Mouse (Mus musculus) gastrocnemius, postnatal 14 days (tissue): ENCODE measurements around the gene Gm7075. TPM values are rescaled to one million over a fixed set of nuclear protein-coding genes. Genes with fewer than 3 reads are reported as not detected.
"Not testable (repeated sequence)": the region's sequence is repeated elsewhere in the genome, so short reads cannot be mapped to it uniquely, and the experiment has no call there.

Source experiments
- DNase-seq: peaks from one replicate; pipeline ENCODE4 v3.0.0; 2021; ENCODE audit warnings: mixed read lengths
- intact Hi-C: fragments of 180-260 bp; cut with DNase I; formaldehyde crosslinking; loops from one replicate; pipeline ENCODE4 v1.15.1; 2025; ENCODE audit warnings: low total_unique reads
- total RNA-seq, 2 experiments: library from RNA; stranded (reverse); gene quantifications; 2 replicates each; pipeline ENCODE4 v1.2.3; 2021

The Gm7075 gene
- total RNA-seq, 2 experiments from 2014 or later, result not detected

- no peak for DNase-seq
- intact Hi-C loops, result loop anchor here (10.0 kb wide), 1 partner anchor 270 kb away; no protein-coding TSS in a partner anchor
Measured at GRCm38 (mm10) chr10:63424475-63424814, 2.9 kb upstream of the Gm7075 start.

- intact Hi-C loops, result loop anchor here (10.0 kb wide), 1 partner anchor 271 kb away; no protein-coding TSS in a partner anchor
- no peak for DNase-seq
Measured at GRCm38 (mm10) chr10:63423591-63424474, 2.2 kb upstream of the Gm7075 start.

- intact Hi-C loops, result loop anchor here (10.0 kb wide), 1 partner anchor 272 kb away; no protein-coding TSS in a partner anchor
- DNase-seq, result no peak
Measured at GRCm38 (mm10) chr10:63422736-63422992, 1.1 kb upstream of the Gm7075 start.

GRCm38 (mm10) chr10:63417061-63417460 lies 4.5 kb downstream of the Gm7075 start:
- intact Hi-C loops, result no loop called here
- DNase-seq, result no peak

GRCm38 (mm10) chr10:63415850-63416249 lies 5.7 kb downstream of the Gm7075 start:
- intact Hi-C loops, result no loop called here
- no peak for DNase-seq

GRCm38 (mm10) chr10:63415287-63415686 lies 6.3 kb downstream of the Gm7075 start:
- intact Hi-C loops, result no loop called here
- DNase-seq, result no peak

GRCm38 (mm10) chr10:63412756-63413155 lies 8.8 kb downstream of the Gm7075 start:
- intact Hi-C loops, result no loop called here

GRCm38 (mm10) chr10:63411674-63412073 lies 9.9 kb downstream of the Gm7075 start:
- DNase-seq, intact Hi-C loops: not testable (repeated sequence)

More at GRCm38 (mm10) chr10:63412756-63413155, 8.8 kb downstream of the Gm7075 start:
- DNase-seq, result no peak

- intact Hi-C loops, result no loop called here
Measured at GRCm38 (mm10) chr10:63410162-63410956, 11.2 kb downstream of the Gm7075 start.

GRCm38 (mm10) chr10:63403636-63404035 lies 18.0 kb downstream of the Gm7075 start:
- intact Hi-C loops, result no loop called here
- DNase-seq, result no peak

More at GRCm38 (mm10) chr10:63410162-63410956, 11.2 kb downstream of the Gm7075 start:
- no peak for DNase-seq

GRCm38 (mm10) chr10:63402731-63403504 lies 18.7 kb downstream of the Gm7075 start:
- intact Hi-C loops, result no loop called here
- no peak for DNase-seq

- no peak for DNase-seq
- intact Hi-C loops, result no loop called here
Measured at GRCm38 (mm10) chr10:63396963-63397362, 24.6 kb downstream of the Gm7075 start.

GRCm38 (mm10) chr10:63388948-63389347 lies 32.6 kb downstream of the Gm7075 start:
- intact Hi-C loops, result no loop called here

GRCm38 (mm10) chr10:63386991-63387390 lies 34.6 kb downstream of the Gm7075 start:
- intact Hi-C loops, result no loop called here
- DNase-seq, result no peak

More at GRCm38 (mm10) chr10:63388948-63389347, 32.6 kb downstream of the Gm7075 start:
- no peak for DNase-seq

- DNase-seq, result peak; percentile 77
- intact Hi-C loops, result no loop called here
Measured at GRCm38 (mm10) chr10:63386444-63386843, 35.1 kb downstream of the Gm7075 start.

GRCm38 (mm10) chr10:63385897-63386296 lies 35.7 kb downstream of the Gm7075 start:
- DNase-seq, intact Hi-C loops: not testable (repeated sequence)

GRCm38 (mm10) chr10:63382372-63383279 lies 39.0 kb downstream of the Gm7075 start, which contains the start of gene Dnajc12:
Dnajc12 (plus strand) TSS chr10:63382443.
- DNase-seq, result peak; percentile 80
- intact Hi-C loops, result no loop called here

GRCm38 (mm10) chr10:63381498-63382280 lies 39.9 kb downstream of the Gm7075 start, which contains the start of gene Sirt1:
Sirt1 (minus strand) TSS chr10:63381704.
- intact Hi-C loops, result no loop called here
- DNase-seq, result no peak
